Mouse (Mus musculus): Measurements from ENCODE around the gene Scd4. TPM values are rescaled to one million over a fixed set of nuclear protein-coding genes. Genes with fewer than 3 reads are reported as not detected.

Scd4 gene
- polyA plus RNA-seq, 1 experiment from 2014 or later, result 0.13 TPM

DNA sequence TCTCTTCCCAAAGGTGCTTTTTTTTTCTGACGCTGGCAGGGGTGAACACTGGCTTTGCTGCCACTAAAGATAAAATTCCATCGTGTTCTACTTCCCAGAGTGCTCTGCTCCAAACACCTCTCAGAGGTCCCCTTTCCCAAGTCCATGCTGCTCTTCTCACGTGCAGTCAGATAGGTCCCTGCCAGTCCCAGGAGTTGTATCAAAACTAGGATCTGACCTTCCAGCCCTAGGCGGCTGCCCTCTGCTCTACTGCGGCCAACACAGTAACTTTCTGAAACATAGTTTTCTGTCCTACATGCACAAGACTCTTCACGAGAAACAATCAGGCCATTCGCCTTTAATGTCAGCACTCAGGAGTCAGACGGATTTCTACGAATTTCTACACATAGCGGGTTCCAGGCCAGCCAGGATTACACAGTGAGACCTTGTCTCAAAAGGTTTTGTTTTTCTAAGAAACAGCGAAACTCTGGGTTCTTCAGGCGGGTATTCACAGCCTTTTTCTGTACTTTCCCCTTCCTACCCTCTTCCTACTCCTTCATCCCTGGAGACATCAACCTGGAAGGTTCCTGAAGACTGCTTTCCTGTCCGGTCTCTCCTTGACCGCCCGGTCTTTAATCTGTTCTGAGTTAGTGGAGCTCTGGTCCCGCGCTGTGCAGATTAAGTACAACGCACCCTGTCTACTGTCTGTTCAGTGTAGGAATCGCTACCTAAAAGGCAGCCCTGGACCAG is 55.0 kb downstream of the Scd4 start:
- peak overlapping the region; percentile 71 for H3K4me2 ChIP-seq (replicated peaks)
- WGBS, result 30% methylated on average over 19 of the region's 19 CpGs
- H3K9me3 ChIP-seq, result no peaks in the 10 kb centered on the region
- H3K36me3 ChIP-seq, result no peaks in the 10 kb centered on the region
- peak overlapping the region; percentile 72 for H3K9ac ChIP-seq
- H3K4me1 ChIP-seq, result peaks cover 19% of the 10 kb centered on the region
- peak overlapping the region; percentile 93 for H3K27ac ChIP-seq
- H3K27me3 ChIP-seq, result no peaks in the 10 kb centered on the region
- H3K4me3 ChIP-seq, result peak overlapping the region; percentile 58
- ATAC-seq (ENCODE audit: low FRiP score, low read depth), result no peak; the same call in 1 of the 2 replicates

DNA sequence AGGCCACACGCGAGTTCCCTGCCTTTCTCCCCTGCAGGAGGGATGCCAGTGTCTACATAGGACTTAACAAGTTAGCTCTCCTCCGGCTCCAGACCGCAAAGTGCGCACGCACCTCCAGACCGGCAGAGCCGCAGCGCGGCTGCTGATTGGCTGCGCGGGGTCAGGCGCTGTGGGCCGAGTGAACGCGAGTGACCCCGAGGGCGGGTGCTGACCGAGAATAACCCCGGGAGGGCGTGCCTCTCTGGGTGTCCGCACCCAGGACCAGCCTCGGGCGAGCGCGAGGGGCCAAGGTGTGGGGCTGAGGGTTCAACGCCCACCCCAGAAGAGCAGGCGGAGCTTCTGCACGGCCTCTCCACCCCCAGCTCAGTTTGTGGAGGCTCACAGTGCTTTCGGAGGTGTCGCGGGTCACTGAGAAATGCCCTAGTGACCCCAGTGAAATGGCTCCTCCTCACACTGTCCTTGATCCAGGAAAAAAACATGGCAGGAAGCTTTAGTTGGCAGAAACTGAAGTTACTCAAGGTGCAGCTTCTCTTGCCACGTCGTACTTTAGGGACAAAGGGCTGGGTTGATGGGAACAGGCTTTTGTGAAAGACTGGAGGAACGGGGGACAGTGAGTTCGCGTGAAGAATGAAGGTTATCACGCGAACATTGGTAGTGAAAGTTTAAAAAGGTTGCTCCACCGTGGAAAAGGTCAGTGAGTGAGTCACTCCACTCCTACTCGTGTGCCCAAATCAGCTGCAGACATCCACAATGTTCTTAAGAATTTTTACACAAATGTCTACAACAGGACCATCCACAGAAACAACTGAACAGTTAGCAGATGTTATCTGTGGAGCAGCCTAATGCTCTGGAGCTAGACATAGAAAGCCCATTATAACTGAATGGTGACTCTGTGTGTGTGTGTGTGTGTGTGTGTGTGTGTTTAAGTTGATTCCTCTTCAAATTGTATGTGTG is 55.9 kb downstream of the Scd4 start:
- Histone ChIP-seq H3K4me2 (replicated peaks) (peak overlapping the region; percentile 71), H3K36me3 (no peaks in the 10 kb centered on the region), H3K27ac (peak overlapping the region; percentile 93), H3K9me3 (no peaks in the 10 kb centered on the region), H3K9ac (peak overlapping the region; percentile 72), H3K27me3 (no peaks in the 10 kb centered on the region), H3K4me1 (peaks cover 19% of the 10 kb centered on the region), H3K4me3 (peak overlapping the region; percentile 58)
- 4% methylated on average over 41 of the region's 41 CpGs for WGBS
- ATAC-seq (ENCODE audit: low FRiP score, low read depth), result peak; percentile 98

DNA sequence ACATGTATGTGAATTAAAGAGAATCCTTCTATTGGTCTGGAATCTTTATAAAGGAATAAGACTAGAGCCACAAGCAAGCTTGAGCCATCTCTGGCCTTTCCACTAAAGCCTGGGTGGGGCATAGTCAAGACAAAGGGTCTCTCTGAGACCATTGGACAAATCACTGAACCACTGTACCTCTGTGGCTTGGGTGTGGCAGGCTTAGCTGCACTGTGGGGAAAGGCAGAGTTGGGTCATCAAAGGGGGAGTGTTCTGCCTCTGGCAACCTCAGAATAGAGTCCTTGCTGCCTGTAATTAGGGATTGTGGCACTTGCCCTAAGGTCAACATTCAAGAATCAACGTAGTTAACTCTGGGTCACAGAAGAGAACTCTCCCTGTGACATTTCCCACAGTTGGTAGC is 56.6 kb downstream of the Scd4 start:
- H3K9ac ChIP-seq, result no peak overlapping the region
- H3K4me3 ChIP-seq, result no peak overlapping the region
- WGBS, result 21% methylated on average over 1 of the region's 1 CpGs
- peaks cover 19% of the 10 kb centered on the region for H3K4me1 ChIP-seq
- peak overlapping the region; percentile 71; the same call in 1 of the 2 replicates for H3K4me2 ChIP-seq (replicated peaks)
- H3K36me3 ChIP-seq, result no peaks in the 10 kb centered on the region
- no peak for ATAC-seq (ENCODE audit: low FRiP score, low read depth)
- H3K27me3 ChIP-seq, result no peaks in the 10 kb centered on the region
- H3K27ac ChIP-seq, result no peak overlapping the region; the same call in 1 of the 2 replicates
- H3K9me3 ChIP-seq, result no peaks in the 10 kb centered on the region

DNA sequence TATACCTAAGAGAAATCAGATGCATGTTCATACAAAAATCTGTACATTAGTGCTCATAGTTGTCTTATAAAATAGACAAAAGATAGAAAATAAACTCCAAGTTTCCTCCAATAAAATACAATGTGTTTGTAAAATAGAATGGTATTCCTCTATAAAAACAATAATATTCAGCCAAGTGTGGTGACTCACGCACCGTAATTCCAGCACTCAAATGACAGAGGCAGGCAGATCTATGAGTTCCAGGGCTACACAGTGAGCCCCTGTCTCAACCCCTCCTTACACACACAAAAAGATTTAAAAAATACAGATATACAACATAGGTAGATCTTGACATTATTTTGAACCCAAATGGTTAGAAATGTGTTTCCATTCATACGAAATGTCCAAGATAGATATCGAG is 59.0 kb downstream of the Scd4 start:
- no peak overlapping the region for H3K9ac ChIP-seq
- no peaks in the 10 kb centered on the region for H3K27me3 ChIP-seq
- peaks cover 19% of the 10 kb centered on the region for H3K4me1 ChIP-seq
- 91% methylated on average over 4 of the region's 4 CpGs for WGBS
- no peak overlapping the region for H3K4me2 ChIP-seq (replicated peaks)
- ATAC-seq (ENCODE audit: low FRiP score, low read depth), result no peak
- H3K27ac ChIP-seq, result no peak overlapping the region
- peaks cover 6% of the 10 kb centered on the region for H3K36me3 ChIP-seq
- no peak overlapping the region for H3K4me3 ChIP-seq
- H3K9me3 ChIP-seq, result no peaks in the 10 kb centered on the region

DNA sequence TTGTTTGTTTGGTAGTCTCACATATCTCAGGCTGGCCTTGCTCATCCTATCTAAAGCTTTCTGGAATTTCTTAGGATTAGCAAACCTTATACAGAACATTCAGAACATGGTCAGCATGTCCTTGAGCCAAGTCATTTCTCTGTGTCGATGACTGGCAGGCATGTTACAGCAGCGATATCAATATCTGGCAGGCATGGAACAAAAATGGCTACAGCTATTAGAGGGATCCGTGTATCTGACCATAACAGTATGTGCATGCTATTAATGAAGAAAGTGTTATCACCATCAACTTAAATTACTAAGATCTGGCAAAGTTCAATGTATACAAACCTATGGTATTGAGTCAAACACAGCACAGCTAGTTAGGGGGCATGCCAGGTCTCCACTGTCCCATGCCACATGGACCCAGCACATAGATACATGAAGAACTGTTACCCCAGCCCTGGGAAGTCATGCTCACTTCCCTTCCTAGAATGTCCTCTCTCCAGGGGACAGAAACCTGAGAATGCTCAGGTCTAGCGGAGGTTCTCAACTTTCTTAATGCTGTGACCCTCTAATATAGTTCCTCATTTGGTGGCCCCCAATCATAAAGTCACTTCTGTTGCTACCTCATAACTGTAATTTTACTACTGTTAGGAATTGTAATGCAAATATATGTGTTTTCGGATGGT is 59.6 kb downstream of the Scd4 start:
- H3K27me3 ChIP-seq, result no peaks in the 10 kb centered on the region
- H3K9ac ChIP-seq, result no peak overlapping the region
- ATAC-seq (ENCODE audit: low FRiP score, low read depth), result no peak
- no peak overlapping the region for H3K4me2 ChIP-seq (replicated peaks)
- no peaks in the 10 kb centered on the region for H3K9me3 ChIP-seq
- H3K4me3 ChIP-seq, result no peak overlapping the region
- 79% methylated on average over 5 of the region's 5 CpGs for WGBS
- H3K36me3 ChIP-seq, result peaks cover 6% of the 10 kb centered on the region
- H3K4me1 ChIP-seq, result peaks cover 17% of the 10 kb centered on the region
- no peak overlapping the region for H3K27ac ChIP-seq

DNA sequence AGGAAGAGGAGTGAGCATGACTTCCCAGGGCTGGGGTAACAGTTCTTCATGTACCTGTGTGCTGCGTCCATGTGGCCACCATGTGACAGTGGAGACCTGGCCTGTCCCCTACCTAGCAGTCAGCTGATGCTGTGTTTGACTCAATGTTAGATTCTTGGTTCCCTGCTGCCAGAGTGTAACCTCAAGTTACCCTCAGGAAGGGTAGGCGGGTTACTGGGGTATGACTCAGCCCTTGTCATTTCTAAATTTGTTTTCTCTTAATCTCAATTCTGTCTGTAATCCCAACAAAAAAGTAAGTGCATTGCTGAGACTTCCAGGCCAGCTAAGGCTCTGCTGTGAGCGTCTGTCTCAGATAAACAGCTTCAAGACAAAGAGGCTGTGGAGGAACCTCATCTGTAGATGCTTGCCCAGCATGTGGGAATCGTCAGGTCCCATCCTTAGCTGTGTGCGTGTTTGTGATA is 61.1 kb downstream of the Scd4 start:
- 79% methylated on average over 5 of the region's 5 CpGs for WGBS

DNA sequence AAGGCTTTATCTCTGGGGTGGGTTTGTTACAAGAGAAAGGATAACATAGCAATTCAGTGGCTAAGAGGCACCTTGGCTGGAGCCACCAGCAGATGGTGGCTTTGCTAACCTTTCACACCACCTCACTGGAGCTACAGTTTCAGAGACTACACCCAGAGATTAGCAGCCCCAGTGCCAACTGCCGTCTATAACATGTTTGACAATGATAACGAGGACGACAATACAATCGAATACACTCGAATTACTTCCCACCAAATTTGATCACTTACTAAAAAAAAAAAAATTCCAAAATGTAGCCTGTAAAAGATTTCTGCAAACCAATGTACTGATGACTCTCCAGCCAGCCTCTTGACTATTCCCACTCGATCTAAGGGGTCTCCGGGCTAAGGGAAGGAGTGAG is 62.1 kb downstream of the Scd4 start:
- H3K27ac ChIP-seq, result no peak overlapping the region
- peaks cover 29% of the 10 kb centered on the region for H3K36me3 ChIP-seq
- H3K9me3 ChIP-seq, result no peaks in the 10 kb centered on the region
- no peaks in the 10 kb centered on the region for H3K4me1 ChIP-seq
- ATAC-seq (ENCODE audit: low FRiP score, low read depth), result no peak
- H3K4me2 ChIP-seq (replicated peaks), result no peak overlapping the region
- 83% methylated on average over 7 of the region's 7 CpGs for WGBS
- no peaks in the 10 kb centered on the region for H3K27me3 ChIP-seq
- no peak overlapping the region for H3K9ac ChIP-seq
- no peak overlapping the region for H3K4me3 ChIP-seq

More for the DNA sequence above, 61.1 kb downstream of the Scd4 start:
- Histone ChIP-seq H3K9me3 (no peaks in the 10 kb centered on the region), H3K27me3 (no peaks in the 10 kb centered on the region), H3K4me3 (no peak overlapping the region), H3K9ac (no peak overlapping the region), H3K36me3 (peaks cover 20% of the 10 kb centered on the region), H3K4me1 (peaks cover 5% of the 10 kb centered on the region; the same call in 1 of the 2 replicates), H3K27ac (no peak overlapping the region), H3K4me2 (replicated peaks) (no peak overlapping the region)
- no peak for ATAC-seq (ENCODE audit: low FRiP score, low read depth)

Small RNAs within 50 kb of the gene (microRNA-seq; reads per million reads assigned to microRNA genes)
- gene Mir5114, result not detected

Other genes with a start within 250 kb of the Scd4 start
- 42.5 and 46.8 TPM in 2 replicates for gene Chuk, start 225.6 kb upstream of the Scd4 start, polyA plus RNA-seq (2015; fragmentation: Nextera tagmentation; extraction: Ambion mirVana)
- 32.5 and 33.9 TPM in 2 replicates for gene Cwf19l1, start 197.2 kb upstream of the Scd4 start, polyA plus RNA-seq (2015; fragmentation: Nextera tagmentation; extraction: Ambion mirVana)
- 96.2 and 96.4 TPM in 2 replicates for gene Bloc1s2, start 186.6 kb upstream of the Scd4 start, polyA plus RNA-seq (2015; fragmentation: Nextera tagmentation; extraction: Ambion mirVana)
- not detected in 2 replicates for gene Pkd2l1, start 140.7 kb upstream of the Scd4 start, polyA plus RNA-seq (2015; fragmentation: Nextera tagmentation; extraction: Ambion mirVana)
- gene Scd3, start 129.8 kb upstream of the Scd4 start, polyA plus RNA-seq (2015; fragmentation: Nextera tagmentation; extraction: Ambion mirVana), result not detected in 2 replicates
- gene Scd2, start 39.4 kb upstream of the Scd4 start, polyA plus RNA-seq (2015; fragmentation: Nextera tagmentation; extraction: Ambion mirVana), result 197 and 219 TPM in 2 replicates
- gene Scd1, start 74.8 kb downstream of the Scd4 start, polyA plus RNA-seq (2015; fragmentation: Nextera tagmentation; extraction: Ambion mirVana), result 8.0 and 8.4 TPM in 2 replicates
- gene Wnt8b, start 160.4 kb downstream of the Scd4 start, polyA plus RNA-seq (2015; fragmentation: Nextera tagmentation; extraction: Ambion mirVana), result 0.05 and 0.29 TPM in 2 replicates
- gene Sec31b, start 212.8 kb downstream of the Scd4 start, polyA plus RNA-seq (2015; fragmentation: Nextera tagmentation; extraction: Ambion mirVana), result 0.34 and 0.41 TPM in 2 replicates
- gene Gm20538, start 219.7 kb downstream of the Scd4 start, polyA plus RNA-seq (2015; fragmentation: Nextera tagmentation; extraction: Ambion mirVana), result not detected in 2 replicates
- 497 and 524 TPM in 2 replicates for gene Ndufb8, start 222.3 kb downstream of the Scd4 start, polyA plus RNA-seq (2015; fragmentation: Nextera tagmentation; extraction: Ambion mirVana)
- 39.6 and 40.1 TPM in 2 replicates for gene Hif1an, start 229.8 kb downstream of the Scd4 start, polyA plus RNA-seq (2015; fragmentation: Nextera tagmentation; extraction: Ambion mirVana)

Measured in limb, embryonic 13.5 days (tissue).